Mouse (Mus musculus): ENCODE measurements around the gene Dyrk1a. TPM values are rescaled to one million over a fixed set of nuclear protein-coding genes. Genes with fewer than 3 reads are reported as not detected.

Gene Dyrk1a
- 10.7 and 11.2 TPM in 2 replicates for polyA plus RNA-seq (2015; fragmentation: Nextera tagmentation; extraction: Ambion mirVana)

DNA sequence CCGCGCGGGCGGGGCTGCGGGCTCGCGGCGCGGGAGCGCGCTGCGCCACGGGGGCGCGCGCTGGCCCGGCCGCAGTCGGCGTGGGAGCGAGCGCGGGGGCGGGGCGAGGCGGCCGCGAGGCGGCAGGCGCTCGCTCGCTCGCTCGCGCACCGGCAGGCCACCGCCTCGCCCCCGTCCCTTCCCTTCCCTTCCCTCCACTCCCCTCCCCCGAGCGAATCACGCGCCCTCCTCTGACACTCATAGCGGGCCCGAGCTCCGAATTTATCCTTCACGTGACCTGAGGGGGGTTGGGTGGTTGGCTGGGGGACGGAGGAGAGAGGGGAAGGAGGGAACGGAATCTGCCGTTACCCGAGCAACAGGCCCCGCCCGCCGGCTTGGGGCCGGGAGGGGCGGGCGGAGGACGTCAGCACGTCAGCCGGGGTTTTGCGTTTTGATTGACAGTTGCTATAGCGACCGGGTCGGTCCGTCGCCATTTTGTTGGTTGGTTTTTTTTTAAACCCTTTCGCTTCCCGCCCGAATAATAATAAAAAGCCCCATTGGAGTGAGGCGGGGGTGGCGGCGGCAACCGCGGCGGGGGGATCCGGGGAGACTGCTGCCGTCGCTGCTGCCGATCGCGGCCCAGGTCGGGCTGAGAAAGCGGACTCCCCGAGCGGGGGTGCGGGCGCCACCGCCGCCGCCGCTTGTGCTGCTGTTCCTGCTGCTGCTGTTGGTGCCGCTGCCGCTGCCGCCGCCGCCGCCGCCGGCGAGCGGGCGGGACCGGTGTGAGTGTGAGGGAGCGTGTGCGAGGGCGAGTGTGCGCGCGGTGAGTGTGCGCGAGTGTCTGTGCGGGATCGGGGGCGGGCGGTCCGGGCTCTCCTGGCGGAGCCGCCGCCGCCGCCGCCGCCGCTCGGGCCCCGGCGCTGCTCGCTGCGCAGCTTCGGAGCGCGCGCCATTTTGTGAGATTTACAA, at the start of gene Dyrk1a:
Gene Dyrk1a, plus strand, starts transcription at position 782 of the 948 bp plus-strand sequence.
- Histone ChIP-seq H3K9me3 (no peaks in the 10 kb centered on the region), H3K4me3 (peak within 1 kb of the TSS; percentile 99), H3K9ac (peak within 1 kb of the TSS; percentile 100), H3K4me1 (replicated peaks) (peaks cover 34% of the 10 kb centered on the region), H3K27me3 (no peaks in the 10 kb centered on the region), H3K27ac (peak within 1 kb of the TSS; percentile 100), H3K4me2 (peak within 1 kb of the TSS; percentile 86), H3K36me3 (no peaks in the 10 kb centered on the region)
- peak; percentile 94 for ATAC-seq (ENCODE audit: low FRiP score)
- WGBS = under 1% methylated on average over 57 of the region's 133 CpGs

DNA sequence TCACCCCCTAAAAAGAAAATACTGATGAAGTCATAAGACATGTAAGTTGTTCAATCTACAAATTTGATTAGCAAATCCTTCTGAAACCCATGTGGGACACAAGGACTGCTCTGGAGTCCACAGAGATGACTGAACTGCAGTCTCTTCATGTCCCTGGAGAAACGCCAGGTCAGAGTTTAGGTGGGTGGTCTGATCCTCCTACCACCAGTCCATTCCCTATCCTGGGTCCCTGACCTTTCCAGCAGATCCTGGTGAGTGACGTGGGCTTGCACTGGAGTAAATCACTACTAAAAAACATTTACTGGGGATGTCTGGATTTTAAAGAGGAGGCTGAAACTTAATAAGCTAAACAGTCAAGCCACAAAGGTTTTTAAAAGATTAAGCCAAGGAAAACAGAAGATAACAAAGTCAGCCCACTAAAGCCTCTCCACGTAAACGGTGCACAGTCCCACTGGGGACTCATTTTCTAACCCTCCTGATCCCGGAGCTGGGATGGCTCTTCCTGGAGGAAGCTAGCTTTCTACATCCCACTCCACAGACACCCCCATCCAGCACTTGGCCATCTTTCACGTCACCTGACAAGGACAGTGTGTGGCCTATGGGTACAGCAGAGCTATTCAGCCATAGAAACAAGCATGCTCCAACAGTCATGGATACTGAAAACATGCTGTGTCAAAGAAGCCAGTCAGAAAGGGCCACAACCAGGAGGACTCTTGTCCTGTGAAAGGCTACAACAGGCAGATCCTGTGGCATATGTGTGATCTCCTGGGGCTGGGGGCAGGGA, 46.0 kb upstream of the Dyrk1a start:
- Histone ChIP-seq H3K4me2 (no peak overlapping the region), H3K4me3 (no peak overlapping the region), H3K27ac (0 out of 2 replicates have a peak overlapping the region, but pooled peaks have one; percentile 18), H3K4me1 (replicated peaks) (peaks cover 37% of the 10 kb centered on the region), H3K9ac (0 out of 2 replicates have a peak overlapping the region, but pooled peaks have one; percentile 43), H3K27me3 (no peaks in the 10 kb centered on the region), H3K9me3 (no peaks in the 10 kb centered on the region), H3K36me3 (no peaks in the 10 kb centered on the region; the same call in 1 of the 2 replicates)
- ATAC-seq (ENCODE audit: low FRiP score) = no peak
- WGBS = 76% methylated on average over 6 of the region's 6 CpGs

DNA sequence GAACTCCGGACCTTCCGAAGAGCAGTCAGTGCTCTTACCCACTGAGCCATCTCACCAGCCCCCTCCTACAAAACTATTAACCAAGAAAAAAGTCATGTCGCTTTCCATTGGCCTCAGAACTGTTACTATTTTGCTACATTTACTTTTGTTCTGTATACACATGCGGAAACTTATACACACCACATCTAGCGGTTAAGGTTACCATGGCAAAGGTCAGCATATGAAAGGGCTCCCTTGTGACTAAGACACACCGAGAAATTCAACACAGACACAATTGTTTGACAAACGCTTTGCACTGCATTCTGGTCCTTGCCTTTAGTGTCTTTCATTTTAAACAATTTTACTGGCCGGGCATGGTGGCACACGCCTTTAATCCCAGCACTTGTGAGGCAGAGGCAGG, 45.1 kb upstream of the Dyrk1a start:
- no peak overlapping the region for H3K4me3 ChIP-seq
- no peaks in the 10 kb centered on the region for H3K36me3 ChIP-seq
- peaks cover 33% of the 10 kb centered on the region for H3K4me1 ChIP-seq (replicated peaks)
- no peak for ATAC-seq (ENCODE audit: low FRiP score)
- no peak overlapping the region for H3K27ac ChIP-seq
- H3K9ac ChIP-seq = no peak overlapping the region; the same call in 1 of the 2 replicates
- H3K4me2 ChIP-seq = no peak overlapping the region; the same call in 1 of the 2 replicates
- 72% methylated on average over 9 of the region's 9 CpGs for WGBS
- no peaks in the 10 kb centered on the region for H3K9me3 ChIP-seq
- no peaks in the 10 kb centered on the region for H3K27me3 ChIP-seq

- H3K9me3 ChIP-seq = no peaks in the 10 kb centered on the region
Observed at GRCm38 (mm10) chr16:94525955-94526343, 43.9 kb upstream of the Dyrk1a start.

DNA sequence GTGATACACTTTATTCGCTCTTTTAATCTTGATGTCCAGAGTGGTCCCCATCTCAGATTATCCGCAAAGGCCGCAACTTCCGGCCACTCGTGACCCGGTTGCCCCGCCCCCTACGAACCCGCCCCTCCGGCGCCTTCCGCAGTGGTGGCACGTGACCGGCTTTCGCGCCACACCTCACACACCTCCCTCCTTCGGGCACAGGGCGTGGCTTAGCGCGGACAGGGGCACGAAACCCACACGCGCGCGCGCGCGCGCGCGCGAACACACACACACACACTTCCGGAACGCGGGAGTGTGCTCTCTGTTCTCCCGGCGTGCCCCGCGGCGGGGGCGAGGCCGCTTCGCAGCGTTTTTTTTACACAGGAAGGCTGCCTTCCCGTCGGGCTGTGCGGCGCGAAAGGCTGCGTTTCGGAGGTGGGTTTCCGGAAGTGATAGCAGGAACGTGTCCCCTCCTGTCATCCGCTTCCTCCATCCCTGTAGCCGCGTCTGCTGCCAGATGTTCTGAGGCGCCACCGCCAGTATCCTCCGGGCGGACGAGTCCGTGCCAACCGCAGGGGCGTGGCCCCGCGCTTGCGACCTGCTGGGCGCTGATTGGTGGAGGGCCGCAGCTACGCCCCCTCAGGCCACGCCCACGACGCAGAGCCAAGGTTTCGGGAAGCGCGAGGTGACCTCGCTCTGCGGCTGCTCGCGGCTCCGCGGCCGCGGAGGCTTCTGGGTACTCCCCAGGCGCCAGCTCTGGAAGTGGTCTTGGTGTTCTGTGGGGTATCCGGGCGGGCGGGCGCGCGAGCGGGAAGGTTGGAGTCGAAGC, 43.3 kb upstream of the Dyrk1a start, which contains the start of gene Vps26c:
Gene Vps26c, minus strand, starts transcription at position 487 of the 808 bp plus-strand sequence.
- ATAC-seq (ENCODE audit: low FRiP score) = peak; percentile 94
- H3K9ac ChIP-seq = peak within 1 kb of the TSS; percentile 90
- no peaks in the 10 kb centered on the region for H3K36me3 ChIP-seq
- WGBS = under 1% methylated on average over 93 of the region's 93 CpGs
- peak within 1 kb of the TSS; percentile 76 for H3K4me2 ChIP-seq
- H3K27ac ChIP-seq = peak within 1 kb of the TSS; percentile 96
- peaks cover 30% of the 10 kb centered on the region for H3K4me1 ChIP-seq (replicated peaks)
- no peaks in the 10 kb centered on the region for H3K27me3 ChIP-seq
- H3K4me3 ChIP-seq = peak within 1 kb of the TSS; percentile 80
- H3K9me3 ChIP-seq = no peaks in the 10 kb centered on the region

More at GRCm38 (mm10) chr16:94525955-94526343, 43.9 kb upstream of the Dyrk1a start:
- peak overlapping the region; percentile 76 for H3K4me2 ChIP-seq
- peak overlapping the region; percentile 96 for H3K27ac ChIP-seq
- no peaks in the 10 kb centered on the region for H3K27me3 ChIP-seq
- ATAC-seq (ENCODE audit: low FRiP score) = peak; percentile 82
- H3K36me3 ChIP-seq = no peaks in the 10 kb centered on the region
- peak overlapping the region; percentile 80 for H3K4me3 ChIP-seq
- 0% methylated on average over 24 of the region's 24 CpGs for WGBS
- H3K9ac ChIP-seq = peak overlapping the region; percentile 90
- H3K4me1 ChIP-seq (replicated peaks) = peaks cover 30% of the 10 kb centered on the region

DNA sequence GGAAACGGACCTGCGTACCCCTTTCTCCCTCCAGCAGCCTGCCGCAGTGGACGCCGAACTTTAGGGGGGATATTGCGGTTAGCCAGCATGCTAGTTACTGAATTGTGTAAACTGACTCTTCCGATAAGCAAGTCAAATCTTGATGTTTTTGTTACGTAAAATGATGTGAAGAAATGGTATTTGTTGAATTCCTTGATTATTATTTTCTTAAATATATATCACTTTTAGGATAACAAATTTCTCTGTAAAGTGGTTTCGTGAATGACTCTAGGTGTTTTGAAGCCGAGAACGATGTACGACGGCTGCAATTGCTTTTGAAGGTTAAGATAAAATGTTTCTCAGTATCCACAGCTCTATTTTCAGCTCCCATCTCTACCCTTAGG, 42.7 kb upstream of the Dyrk1a start:
- H3K4me2 ChIP-seq = peak overlapping the region; percentile 76
- peak overlapping the region; percentile 96 for H3K27ac ChIP-seq
- H3K4me3 ChIP-seq = peak overlapping the region; percentile 80
- peak overlapping the region; percentile 90 for H3K9ac ChIP-seq
- H3K27me3 ChIP-seq = no peaks in the 10 kb centered on the region
- ATAC-seq (ENCODE audit: low FRiP score) = no peak
- WGBS = 8% methylated on average over 13 of the region's 13 CpGs
- H3K4me1 ChIP-seq (replicated peaks) = peaks cover 30% of the 10 kb centered on the region
- no peaks in the 10 kb centered on the region for H3K9me3 ChIP-seq
- no peaks in the 10 kb centered on the region for H3K36me3 ChIP-seq

- peak overlapping the region; percentile 76 for H3K4me2 ChIP-seq
- no peak for ATAC-seq (ENCODE audit: low FRiP score)
- H3K36me3 ChIP-seq = no peaks in the 10 kb centered on the region
- H3K4me3 ChIP-seq = peak overlapping the region; percentile 80
- H3K27me3 ChIP-seq = no peaks in the 10 kb centered on the region
- 73% methylated on average over 3 of the region's 3 CpGs for WGBS
- H3K9me3 ChIP-seq = no peaks in the 10 kb centered on the region
- H3K9ac ChIP-seq = peak overlapping the region; percentile 90
- H3K4me1 ChIP-seq (replicated peaks) = peaks cover 30% of the 10 kb centered on the region
- peak overlapping the region; percentile 96 for H3K27ac ChIP-seq
Observed at GRCm38 (mm10) chr16:94527546-94527945, 42.3 kb upstream of the Dyrk1a start.

GRCm38 (mm10) chr16:94531268-94531667, 38.5 kb upstream of the Dyrk1a start:
- WGBS = 85% methylated on average over 4 of the region's 4 CpGs
- H3K4me1 ChIP-seq (replicated peaks) = peaks cover 9% of the 10 kb centered on the region
- no peak overlapping the region for H3K4me2 ChIP-seq
- no peak overlapping the region for H3K27ac ChIP-seq
- H3K27me3 ChIP-seq = no peaks in the 10 kb centered on the region
- H3K36me3 ChIP-seq = no peaks in the 10 kb centered on the region
- no peaks in the 10 kb centered on the region for H3K9me3 ChIP-seq
- no peak for ATAC-seq (ENCODE audit: low FRiP score)
- H3K9ac ChIP-seq = no peak overlapping the region
- H3K4me3 ChIP-seq = no peak overlapping the region

- no peak overlapping the region for H3K4me3 ChIP-seq
- H3K4me2 ChIP-seq = no peak overlapping the region
- H3K36me3 ChIP-seq = no peaks in the 10 kb centered on the region
- no peak overlapping the region for H3K9ac ChIP-seq
- H3K4me1 ChIP-seq (replicated peaks) = no peaks in the 10 kb centered on the region
- H3K27ac ChIP-seq = no peak overlapping the region
- ATAC-seq (ENCODE audit: low FRiP score) = no peak
- WGBS = 79% methylated on average over 6 of the region's 6 CpGs
- H3K27me3 ChIP-seq = no peaks in the 10 kb centered on the region
- no peaks in the 10 kb centered on the region for H3K9me3 ChIP-seq
Observed at GRCm38 (mm10) chr16:94533679-94534078, 36.1 kb upstream of the Dyrk1a start.

- Histone ChIP-seq H3K9me3 (no peaks in the 10 kb centered on the region), H3K4me3 (no peak overlapping the region), H3K4me1 (replicated peaks) (no peaks in the 10 kb centered on the region), H3K4me2 (no peak overlapping the region), H3K27me3 (no peaks in the 10 kb centered on the region), H3K27ac (no peak overlapping the region), H3K36me3 (no peaks in the 10 kb centered on the region), H3K9ac (no peak overlapping the region)
- no peak for ATAC-seq (ENCODE audit: low FRiP score)
- WGBS = 86% methylated on average over 5 of the region's 5 CpGs
Observed at GRCm38 (mm10) chr16:94535716-94536115, 34.1 kb upstream of the Dyrk1a start.

- Histone ChIP-seq H3K27me3 (no peaks in the 10 kb centered on the region), H3K9ac (no peak overlapping the region), H3K4me2 (no peak overlapping the region), H3K36me3 (no peaks in the 10 kb centered on the region), H3K9me3 (no peaks in the 10 kb centered on the region), H3K4me3 (no peak overlapping the region), H3K27ac (no peak overlapping the region), H3K4me1 (replicated peaks) (no peaks in the 10 kb centered on the region)
- ATAC-seq (ENCODE audit: low FRiP score) = no peak
- 82% methylated on average over 7 of the region's 7 CpGs for WGBS
Observed at GRCm38 (mm10) chr16:94536417-94537158, 33.2 kb upstream of the Dyrk1a start.

Data from hindbrain, embryonic 13.5 days (tissue).